Mouse (Mus musculus) gastrocnemius, postnatal 4 days (tissue): Measurements from ENCODE around the gene Tm6sf1. TPM values are rescaled to one million over a fixed set of nuclear protein-coding genes. Genes with fewer than 3 reads are reported as not detected.

Source experiments
- DNase-seq, 2 experiments: peaks; one replicate each; pipeline ENCODE4 v3.0.0; 2021 to 2022; ENCODE audit warnings: low spot score in 2 of 2, mixed read lengths in 2 of 2
- total RNA-seq, 2 experiments: library from RNA; stranded (reverse); gene quantifications; 2 replicates each; pipeline ENCODE4 v1.2.3; 2021

The Tm6sf1 gene
- total RNA-seq, 2 experiments from 2014 or later: 92.9 to 136 TPM

- DNase-seq: no peak
These were observed 22.0 kb downstream of the Tm6sf1 start for GRCm38 (mm10) chr7:81880797-81881196.

GRCm38 (mm10) chr7:81881600-81881999 is 22.8 kb downstream of the Tm6sf1 start:
- no peak for DNase-seq

- no peak for DNase-seq
These were observed 26.3 kb downstream of the Tm6sf1 start for GRCm38 (mm10) chr7:81885128-81885527.

GRCm38 (mm10) chr7:81899361-81899760 is 40.6 kb downstream of the Tm6sf1 start:
- DNase-seq: no peak

GRCm38 (mm10) chr7:81904094-81904493 is 45.3 kb downstream of the Tm6sf1 start:
- DNase-seq: no peak

- DNase-seq: no peak
These were observed 46.1 kb downstream of the Tm6sf1 start for GRCm38 (mm10) chr7:81904926-81905325.

- no peak for DNase-seq
These were observed 59.5 kb downstream of the Tm6sf1 start for GRCm38 (mm10) chr7:81918316-81918715.

- no peak for DNase-seq
These were observed 61.5 kb downstream of the Tm6sf1 start for GRCm38 (mm10) chr7:81920314-81920713.

- DNase-seq: no peak
These were observed 62.7 kb downstream of the Tm6sf1 start for GRCm38 (mm10) chr7:81921379-81921952.

GRCm38 (mm10) chr7:81928998-81929397 is 70.2 kb downstream of the Tm6sf1 start:
- no peak for DNase-seq

GRCm38 (mm10) chr7:81932521-81933045 is 73.8 kb downstream of the Tm6sf1 start:
- no peak for DNase-seq

GRCm38 (mm10) chr7:81933061-81933600 is 74.3 kb downstream of the Tm6sf1 start:
- DNase-seq: no peak

- DNase-seq: peak; percentile 65 to 77
These were observed 74.9 kb downstream of the Tm6sf1 start for GRCm38 (mm10) chr7:81933601-81934266.

Other genes starting within 250 kb of the Tm6sf1 start
- 10 to 100 TPM; 22.3 to 23.3 TPM for gene Homer2, start 151.5 kb upstream of the Tm6sf1 start, total RNA-seq
- gene Ramac, start 96.1 kb upstream of the Tm6sf1 start, total RNA-seq: 10 to 100 TPM; 31.5 to 35.9 TPM
- gene 3110040N11Rik, start 69.5 kb upstream of the Tm6sf1 start, total RNA-seq: 10 to 100 TPM; 28.6 to 30.5 TPM
- 100 to 1,000 TPM; 177 to 218 TPM for gene Btbd1, start 29.6 kb upstream of the Tm6sf1 start, total RNA-seq
- not detected for gene Gm10160, start 3.2 kb upstream of the Tm6sf1 start, total RNA-seq
- gene Hdgfl3, start 75.5 kb downstream of the Tm6sf1 start, total RNA-seq: 10 to 100 TPM; 11.8 to 12.3 TPM
- gene Bnc1, start 133.3 kb downstream of the Tm6sf1 start, total RNA-seq: under 1 TPM in 1 of 2 experiments, not detected in 1; 0.08 TPM